Mouse (Mus musculus): ENCODE measurements around the gene Cfap74. TPM values are rescaled to one million over a fixed set of nuclear protein-coding genes. Genes with fewer than 3 reads are reported as not detected.

Gene Cfap74
- under 1 TPM in 1 of 2 experiments, not detected in 1; 0.21 TPM for total RNA-seq (2023)

GRCm38 (mm10) chr4:155409058-155409776, at the start of gene Cfap74:
Gene Cfap74 (plus strand): TSS chr4:155409190.

GRCm38 (mm10) chr4:155361303-155361791, 47.6 kb upstream of the Cfap74 start, which contains the start of gene Prkcz:
Gene Prkcz (minus strand): TSS chr4:155361361.

DNA sequence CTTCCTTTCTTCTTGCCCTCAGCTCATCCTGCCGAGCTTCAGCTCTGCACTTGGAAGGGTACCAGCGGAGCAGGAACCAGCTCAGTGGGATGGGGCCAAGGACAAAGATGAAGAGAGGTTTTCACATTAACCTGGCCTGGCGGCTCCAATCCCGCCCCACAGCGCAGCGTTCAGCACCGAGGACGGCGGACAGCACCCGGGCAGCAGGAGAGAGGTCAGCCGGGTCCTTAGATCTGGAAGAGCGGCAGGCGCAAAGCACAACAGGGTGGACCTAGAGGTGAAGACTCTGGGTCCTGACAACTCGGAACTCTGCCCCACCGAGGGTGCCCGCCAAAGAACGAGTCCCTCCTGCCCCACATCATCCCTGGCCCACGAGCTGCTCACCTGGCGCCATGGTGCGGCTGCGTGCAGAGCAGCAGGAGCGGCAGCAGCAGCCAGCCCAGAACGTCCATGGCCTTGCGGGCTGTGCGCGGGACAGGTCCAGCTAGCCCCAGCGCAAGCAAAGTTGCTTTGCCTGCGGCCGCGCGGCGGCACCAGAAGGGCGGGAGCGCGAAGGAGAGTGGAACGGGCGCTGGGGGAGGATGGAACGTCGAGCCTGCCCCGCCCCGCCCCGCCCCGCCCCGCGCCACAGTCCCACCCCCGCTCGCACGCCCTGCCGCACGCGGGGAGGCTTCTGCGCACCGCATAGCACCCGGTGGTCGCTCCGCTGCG, 11.3 kb upstream of the Cfap74 start, which contains the start of gene Gabrd:
Gabrd (minus strand) TSS at position 602 of the 711 bp plus-strand sequence.

DNA sequence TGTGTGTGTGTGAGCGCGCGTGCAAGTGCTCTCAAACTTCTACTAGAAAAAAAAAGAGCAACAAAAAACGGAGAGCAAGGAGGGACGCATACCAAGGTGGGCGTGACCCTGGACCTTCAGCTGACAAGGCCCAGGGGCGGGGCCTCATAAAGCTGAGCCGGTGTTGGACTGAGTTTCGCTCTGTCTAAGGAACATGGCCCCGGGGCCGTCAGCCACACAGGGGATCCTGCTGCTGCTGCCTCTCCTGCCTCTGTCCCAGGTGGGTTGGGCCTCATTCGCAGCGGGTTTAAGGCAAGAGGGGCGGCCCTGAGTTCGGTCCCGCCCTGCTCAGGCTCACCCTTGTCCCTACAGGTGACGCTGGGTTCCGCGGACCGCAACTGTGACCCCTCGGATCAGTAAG, 60.0 kb downstream of the Cfap74 start, which contains the start of gene Tmem52:
Tmem52 (plus strand) TSS at position 163 of the 400 bp plus-strand sequence.

DNA sequence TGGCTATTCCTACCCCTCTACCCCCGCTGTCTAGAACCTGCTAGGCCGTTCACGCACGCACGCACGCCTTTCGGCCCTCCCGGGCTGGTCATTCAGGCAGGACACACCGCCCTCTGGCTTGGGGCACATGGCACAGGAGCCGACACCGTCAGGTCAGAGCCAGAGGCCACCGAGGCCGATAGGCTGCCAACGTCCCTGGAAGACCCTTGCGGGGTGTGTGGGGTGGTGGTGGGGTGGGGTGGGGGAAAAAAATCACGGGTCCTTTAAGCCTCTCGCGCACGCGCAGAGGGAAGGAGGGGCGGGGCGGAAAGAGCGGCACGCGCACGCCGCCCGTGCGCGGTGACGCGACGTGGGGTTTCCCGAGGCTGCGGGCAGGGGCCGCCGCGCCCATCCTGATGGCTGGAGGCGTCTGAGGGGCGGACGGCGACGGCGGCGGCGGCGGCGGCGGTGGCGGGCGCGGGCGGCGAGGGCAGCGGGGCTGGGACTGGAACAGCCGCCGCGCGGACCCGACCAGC, 82.1 kb downstream of the Cfap74 start, which contains the start of gene Gnb1:
Gnb1 (plus strand) TSS at position 372 of the 515 bp plus-strand sequence.

Other genes with a start within 250 kb of the Cfap74 start
- 10 to 100 TPM; 41.7 to 45.4 TPM for gene Ski, start 186.6 kb upstream of the Cfap74 start, total RNA-seq (2023)
- 10 to 100 TPM; 25.1 to 28.0 TPM for gene Faap20, start 159.4 kb upstream of the Cfap74 start, total RNA-seq (2023)
- under 1 TPM in 1 of 2 experiments, not detected in 1; 0.81 TPM for gene Prkcz, start 47.8 kb upstream of the Cfap74 start, total RNA-seq (2023)
- gene Gabrd, start 11.1 kb upstream of the Cfap74 start, total RNA-seq (2023) = not detected
- not detected for gene Tmem52, start 59.9 kb downstream of the Cfap74 start, total RNA-seq (2023)
- 100 to 1,000 TPM; 329 to 370 TPM for gene Gnb1, start 82.2 kb downstream of the Cfap74 start, total RNA-seq (2023)
- gene Nadk, start 153.2 kb downstream of the Cfap74 start, total RNA-seq (2023) = 100 to 1,000 TPM; 507 to 539 TPM
- gene Slc35e2, start 192.2 kb downstream of the Cfap74 start, total RNA-seq (2023) = 10 to 100 TPM; 14.0 to 16.4 TPM
- 100 to 1,000 TPM in 1 of 2 experiments, 10 to 100 TPM in 1; 95.9 to 117 TPM for gene Cdk11b, start 215.7 kb downstream of the Cfap74 start, total RNA-seq (2023)
- not detected for gene Gm10563, start 236.2 kb downstream of the Cfap74 start, total RNA-seq (2023)
- under 1 TPM in 1 of 2 experiments, not detected in 1; 0.36 TPM for gene Mmp23, start 244.2 kb downstream of the Cfap74 start, total RNA-seq (2023)